Mouse (Mus musculus) stomach, postnatal 0 days (tissue): ENCODE data around the gene Sh2d6.

Experiments
- CTCF ChIP-seq: IDR thresholded peaks from 2 replicates; pipeline ENCODE4 v1.5.1; 2016; ENCODE audit warnings: antibody characterized with exemption, low read depth, mild to moderate bottlenecking, moderate library complexity
- EP300 ChIP-seq: optimal IDR thresholded peaks from 2 replicates; pipeline ENCODE3; 2016; ENCODE audit warnings: antibody characterized with exemption

GRCm38 (mm10) chr6:72475221-72475985 is 46.1 kb downstream of the Sh2d6 start:
- no peak for TF ChIP-seq EP300
- no peak for TF ChIP-seq CTCF
